22 mouse cellular contexts compared by ENCODE assay signal in genomic region chrX:75814123-75814522, GRCm38 (mm10).
DNase-seq lines count a peak whose midpoint lies in the region; ATAC-seq lines count a peak whose summit lies in the region.
"Had no signal": no experiment of that assay in that cellular context is flagged by ENCODE, and none has a peak within 500 bp of the region (broad histone marks: within the 10 kb centered on the region; RNA-seq: fewer than 3 reads in every experiment).

No protein-coding gene starts in this region.

- no peaks in the 10 kb centered on the region for H3K27me3 ChIP-seq in forebrain, embryonic 14.5 days (replicated peaks; ENCODE audit: control insufficient read depth, insufficient read depth, low read length)
- H3K27me3 ChIP-seq in forebrain, embryonic 12.5 days: no peaks in the 10 kb centered on the region
- H3K27me3 ChIP-seq: heart, embryonic 15.5 days; hindbrain, embryonic 13.5 days had no signal

- no peak overlapping the region for H3K27ac ChIP-seq in forebrain, embryonic 14.5 days (ENCODE audit: low read depth, low read length)
- no peak overlapping the region for H3K27ac ChIP-seq in forebrain, embryonic 12.5 days
- H3K27ac ChIP-seq: embryonic facial prominence, embryonic 10.5 days; heart, adult 2 months; heart, embryonic 15.5 days; hindbrain, embryonic 13.5 days; hindbrain, postnatal 0 days had no signal

- peak; percentile 12 for DNase-seq in forebrain, embryonic 14.5 days (ENCODE audit: low spot score)
- peak; percentile 4 for DNase-seq in layer of hippocampus, adult 11-12 months (ENCODE audit: low spot score)
- no peak for DNase-seq in layer of hippocampus, postnatal 10 days (ENCODE audit: low spot score in 2 of 2)
- DNase-seq in right cerebral cortex, adult 18-20 months: peak; percentile 6
- DNase-seq in right cerebral cortex, postnatal 36 days (ENCODE audit: low spot score in 2 of 2): no peak
- DNase-seq in telencephalon, adult 2 months (ENCODE audit: low read depth, low spot score): peak; percentile 41
- DNase-seq in cerebellum, postnatal 14 days: no peak
- DNase-seq: adrenal gland, adult 2 months; adrenal gland, postnatal 36 days; cerebellum, adult 11-12 months; cerebellum, adult 9-11 months; gastrocnemius, postnatal 14 days; heart, adult 2 months; heart, postnatal 14 days; kidney, adult 11 months had no signal

- no peak overlapping the region for H3K4me2 ChIP-seq in forebrain, embryonic 14.5 days (ENCODE audit: low read length)
- no peak overlapping the region for H3K4me2 ChIP-seq in forebrain, embryonic 12.5 days
- H3K4me2 ChIP-seq: heart, embryonic 11.5 days; heart, embryonic 15.5 days; hindbrain, embryonic 13.5 days had no signal

- H3K9ac ChIP-seq in forebrain, embryonic 14.5 days (ENCODE audit: low read length): no peak overlapping the region
- H3K9ac ChIP-seq in forebrain, embryonic 12.5 days: no peak overlapping the region
- H3K9ac ChIP-seq: heart, embryonic 15.5 days; hindbrain, embryonic 13.5 days had no signal

- 79% methylated on average over 4 of the region's 4 CpGs for WGBS in forebrain, embryonic 14.5 days
- 84% methylated on average over 4 of the region's 4 CpGs for WGBS in forebrain, embryonic 12.5 days

- H3K36me3 ChIP-seq in forebrain, embryonic 14.5 days (ENCODE audit: control insufficient read depth, insufficient read depth, low read length): no peaks in the 10 kb centered on the region
- no peaks in the 10 kb centered on the region for H3K36me3 ChIP-seq in forebrain, embryonic 12.5 days (replicated peaks)
- H3K36me3 ChIP-seq: embryonic facial prominence, embryonic 10.5 days; heart, embryonic 15.5 days; hindbrain, embryonic 13.5 days had no signal

- peak; percentile 26; the same call in 1 of the 2 replicates for ATAC-seq in forebrain, embryonic 14.5 days
- no peak for ATAC-seq in forebrain, embryonic 12.5 days (ENCODE audit: low FRiP score)
- ATAC-seq: hindbrain, postnatal 0 days; Patski had no signal

- no peaks in the 10 kb centered on the region for H3K9me3 ChIP-seq in forebrain, embryonic 14.5 days (replicated peaks; ENCODE audit: control insufficient read depth, low read length)
- no peaks in the 10 kb centered on the region for H3K9me3 ChIP-seq in forebrain, embryonic 12.5 days
- H3K9me3 ChIP-seq: embryonic facial prominence, embryonic 10.5 days; heart, embryonic 15.5 days; hindbrain, embryonic 13.5 days had no signal

- H3K4me3 ChIP-seq in forebrain, embryonic 14.5 days (ENCODE audit: low read depth, low read length): no peak overlapping the region
- H3K4me3 ChIP-seq in forebrain, embryonic 12.5 days (replicated peaks): no peak overlapping the region
- H3K4me3 ChIP-seq: embryonic facial prominence, embryonic 10.5 days; heart, adult 2 months; heart, embryonic 15.5 days; hindbrain, embryonic 13.5 days had no signal

- no peaks in the 10 kb centered on the region for H3K4me1 ChIP-seq in forebrain, embryonic 14.5 days (ENCODE audit: control insufficient read depth, insufficient read depth, low read length)
- H3K4me1 ChIP-seq in forebrain, embryonic 12.5 days: no peaks in the 10 kb centered on the region
- H3K4me1 ChIP-seq: embryonic facial prominence, embryonic 10.5 days; heart, embryonic 15.5 days; hindbrain, embryonic 13.5 days had no signal

Comparison
In these comparisons a context has a peak if more than half of its experiments do, and no peak if none do; other contexts are left out.
1. DNase-seq: peak in forebrain, embryonic 14.5 days (single experiment), layer of hippocampus, adult 11-12 months (single experiment), right cerebral cortex, adult 18-20 months (single experiment) and telencephalon, adult 2 months (single experiment); none in layer of hippocampus, postnatal 10 days (0 of 2), right cerebral cortex, postnatal 36 days (0 of 2) and cerebellum, postnatal 14 days (0 of 2).